Mouse (Mus musculus) liver, embryonic 14.5 days (tissue): Measurements from ENCODE around the gene Irs2. TPM values are rescaled to one million over a fixed set of nuclear protein-coding genes. Genes with fewer than 3 reads are reported as not detected.

ENCODE experiments used
- ATAC-seq: fragments of 200-750 bp; cut with Nextera tagmentation; 2 replicates; pipeline ENCODE4 v1.8.0; 2017; ENCODE audit warnings: moderate number of reproducible peaks, mild to moderate bottlenecking, moderate library complexity; ENCODE audit not compliant: insufficient read depth
- DNase-seq, 3 experiments: peaks; one replicate each; pipeline ENCODE4 v3.0.0-alpha.2; 2012 to 2013; ENCODE audit warnings: low read depth in 3 of 3, low spot score in 3 of 3
- H3K27ac ChIP-seq: fragments of 300-500 bp; sonication (generic); 2 replicates; pipeline ENCODE4 v1.5.1; 2014; ENCODE audit warnings: moderate library complexity, mild to moderate bottlenecking, control low read depth, inconsistent platforms
- H3K27me3 ChIP-seq: fragments of 300-500 bp; sonication (generic); 2 replicates; pipeline ENCODE4 v1.6.1; 2014; ENCODE audit warnings: mild to moderate bottlenecking, low read length, moderate library complexity; ENCODE audit not compliant: control insufficient read depth, insufficient read depth
- H3K36me3 ChIP-seq: fragments of 300-500 bp; sonication (generic); replicated peaks from 2 replicates; pipeline ENCODE4 v1.6.1; 2014; ENCODE audit warnings: low read depth; ENCODE audit not compliant: control insufficient read depth, insufficient read depth
- H3K4me1 ChIP-seq, 2 experiments: fragments of 200-500 bp in 1 of 2; fragments of 300-500 bp in 1 of 2; sonication (generic) in 1 of 2; replicated peaks; 2 replicates each; pipeline ENCODE4 v1.6.1; 2012 to 2014; ENCODE audit warnings: antibody characterized with exemption in 1 of 2, inconsistent platforms in 1 of 2, low read length in 1 of 2; ENCODE audit not compliant: control insufficient read depth in 2 of 2, insufficient read depth in 2 of 2
- H3K4me2 ChIP-seq: fragments of 300-500 bp; sonication (generic); 2 replicates; pipeline ENCODE4 v1.6.1; 2014; ENCODE audit warnings: low read depth, mild to moderate bottlenecking, control low read depth, moderate library complexity
- H3K4me3 ChIP-seq, 2 experiments: fragments of 200-500 bp in 1 of 2; fragments of 300-500 bp in 1 of 2; sonication (generic) in 1 of 2; 2 replicates each; pipeline ENCODE4 v1.5.1; 2012 to 2014; ENCODE audit warnings: low read depth in 2 of 2, low read length in 2 of 2, mild to moderate bottlenecking in 2 of 2, control low read depth in 1 of 2, inconsistent platforms in 1 of 2, moderate library complexity in 1 of 2; ENCODE audit not compliant: insufficient read depth in 1 of 2
- H3K9ac ChIP-seq: fragments of 300-500 bp; sonication (generic); replicated peaks from 2 replicates; pipeline ENCODE4 v1.6.1; 2014; ENCODE audit warnings: mild to moderate bottlenecking, control low read depth, moderate library complexity
- H3K9me3 ChIP-seq: fragments of 300-500 bp; sonication (generic); 2 replicates; pipeline ENCODE4 v1.6.1; 2016; ENCODE audit warnings: low read length, mixed read lengths; ENCODE audit not compliant: control insufficient read depth
- CTCF ChIP-seq: IDR thresholded peaks from 2 replicates; pipeline ENCODE4 v1.5.1; 2016; ENCODE audit warnings: antibody characterized with exemption, low read depth, control low read depth
- EP300 ChIP-seq: IDR thresholded peaks from 2 replicates; pipeline ENCODE4 v1.6.1; 2016; ENCODE audit warnings: antibody characterized with exemption, low read depth
- WGBS: fragments of 180-500 bp; shearing (Covaris S2); extraction: QIAGEN DNeasy Blood & Tissue Kit; methylation state at CpG from one replicate; pipeline ENCODE4 v1.1.7; 2014; ENCODE audit not compliant: insufficient replicate concordance; 5-methylcytosine and 5-hydroxymethylcytosine counted together
- polyA plus RNA-seq, 2 experiments: library from polyadenylated mRNA; depleted of rRNA in 1 of 2; stranded (reverse) in 1 of 2; unstranded in 1 of 2; fragments of >200 nt; fragmentation: Nextera tagmentation in 1 of 2; extraction: Ambion mirVana in 1 of 2; gene quantifications; 2 replicates each; pipeline versions ENCODE4 v1.2.1 to v1.2.3; 2012 to 2014

Gene Irs2
- polyA plus RNA-seq, 2 experiments, result 2.9 to 4.7 TPM

GRCm38 (mm10) chr8:11007001-11007580, 1.2 kb downstream of the Irs2 start:
- ATAC-seq (peak; percentile 55), DNase-seq (peak; percentile 67 to 75 (median 69))
- no peaks in the 10 kb centered on the region for H3K9me3 ChIP-seq
- peaks cover 21 to 33% of the 10 kb centered on the region in 2 experiments for H3K4me1 ChIP-seq
- under 1% methylated on average over 50 of the region's 56 CpGs for WGBS
- peak overlapping the region; percentile 86 to 88 for H3K4me3 ChIP-seq
- peak overlapping the region; percentile 93 for H3K9ac ChIP-seq
- peaks cover 8% of the 10 kb centered on the region for H3K36me3 ChIP-seq
- peak overlapping the region; percentile 96 for H3K4me2 ChIP-seq
- H3K27me3 ChIP-seq, result peaks cover 2% of the 10 kb centered on the region; the same call in 1 of the 2 replicates
- peak overlapping the region; percentile 86 for H3K27ac ChIP-seq
- TF ChIP-seq CTCF, result peak; percentile 88
- no peak for TF ChIP-seq EP300

GRCm38 (mm10) chr8:11006276-11006630, 2.0 kb downstream of the Irs2 start:
- DNase-seq (no peak), ATAC-seq (no peak)
- no peak overlapping the region for H3K27ac ChIP-seq
- peaks cover 2% of the 10 kb centered on the region; the same call in 1 of the 2 replicates for H3K27me3 ChIP-seq
- no peak for TF ChIP-seq EP300
- TF ChIP-seq CTCF, result no peak
- WGBS, result 83% methylated on average over 9 of the region's 9 CpGs
- H3K4me1 ChIP-seq, result peaks cover 27 to 37% of the 10 kb centered on the region in 2 experiments
- H3K36me3 ChIP-seq, result peaks cover 11% of the 10 kb centered on the region
- H3K9ac ChIP-seq, result peak overlapping the region; percentile 93
- peak overlapping the region; percentile 96 for H3K4me2 ChIP-seq
- H3K4me3 ChIP-seq, result peak overlapping the region; percentile 86 to 88
- H3K9me3 ChIP-seq, result no peaks in the 10 kb centered on the region

- Histone ChIP-seq H3K9ac (peak overlapping the region; percentile 93), H3K4me2 (peak overlapping the region; percentile 96), H3K27ac (no peak overlapping the region), H3K36me3 (peaks cover 11% of the 10 kb centered on the region), H3K4me1 (peaks cover 27 to 37% of the 10 kb centered on the region in 2 experiments), H3K9me3 (no peaks in the 10 kb centered on the region), H3K27me3 (no peaks in the 10 kb centered on the region; the same call in 1 of the 2 replicates), H3K4me3 (peak overlapping the region; percentile 86 to 88)
- WGBS, result 83% methylated on average over 26 of the region's 26 CpGs
- TF ChIP-seq CTCF (no peak), EP300 (no peak)
- no peak for DNase-seq
- ATAC-seq, result no peak
Observed at GRCm38 (mm10) chr8:11005460-11006275, 2.6 kb downstream of the Irs2 start.

- peaks cover 11% of the 10 kb centered on the region for H3K36me3 ChIP-seq
- no peak overlapping the region for H3K27ac ChIP-seq
- DNase-seq (no peak), ATAC-seq (no peak)
- peak overlapping the region; percentile 86 to 88 for H3K4me3 ChIP-seq
- H3K4me2 ChIP-seq, result peak overlapping the region; percentile 96
- H3K9me3 ChIP-seq, result no peaks in the 10 kb centered on the region
- TF ChIP-seq EP300 (no peak), CTCF (no peak)
- H3K4me1 ChIP-seq, result peaks cover 29 to 37% of the 10 kb centered on the region in 2 experiments
- peak overlapping the region; percentile 67 for H3K9ac ChIP-seq
- 69% methylated on average over 22 of the region's 22 CpGs for WGBS
- H3K27me3 ChIP-seq, result no peaks in the 10 kb centered on the region; the same call in 1 of the 2 replicates
Observed at GRCm38 (mm10) chr8:11004781-11005459, 3.3 kb downstream of the Irs2 start.
